Mouse (Mus musculus) forebrain, embryonic 14.5 days (tissue): Measurements from ENCODE around the gene Gm17662. TPM values are rescaled to one million over a fixed set of nuclear protein-coding genes. Genes with fewer than 3 reads are reported as not detected.

ENCODE experiments used
- ATAC-seq: fragments of 200-750 bp; cut with Nextera tagmentation; 2 replicates; pipeline ENCODE4 v1.8.0; 2017; ENCODE audit warnings: mild to moderate bottlenecking, moderate library complexity
- DNase-seq: peaks from one replicate; pipeline ENCODE4 v3.0.0-alpha.2; 2015; ENCODE audit warnings: low spot score
- H3K27ac ChIP-seq: fragments of 300-500 bp; sonication (generic); 2 replicates; pipeline ENCODE4 v1.5.1; 2014; ENCODE audit warnings: low read depth, mild to moderate bottlenecking, control low read depth, low read length, moderate library complexity
- H3K27me3 ChIP-seq: fragments of 300-500 bp; sonication (generic); replicated peaks from 2 replicates; pipeline ENCODE4 v1.6.1; 2014; ENCODE audit warnings: low read length, control low read depth, mixed read lengths; ENCODE audit not compliant: control insufficient read depth, insufficient read depth
- H3K36me3 ChIP-seq: fragments of 300-500 bp; sonication (generic); 2 replicates; pipeline ENCODE4 v1.6.1; 2014; ENCODE audit warnings: low read length, control low read depth; ENCODE audit not compliant: control insufficient read depth, insufficient read depth
- H3K4me1 ChIP-seq: fragments of 300-500 bp; sonication (generic); 2 replicates; pipeline ENCODE4 v1.6.1; 2014; ENCODE audit warnings: antibody characterized with exemption, low read length, control low read depth; ENCODE audit not compliant: control insufficient read depth, insufficient read depth
- H3K4me2 ChIP-seq: fragments of 300-500 bp; sonication (generic); 2 replicates; pipeline ENCODE4 v1.6.1; 2014; ENCODE audit warnings: mild to moderate bottlenecking, control low read depth, low read length
- H3K4me3 ChIP-seq: fragments of 300-500 bp; sonication (generic); 2 replicates; pipeline ENCODE4 v1.5.1; 2014; ENCODE audit warnings: low read depth, low read length, control low read depth
- H3K9ac ChIP-seq: fragments of 300-500 bp; sonication (generic); 2 replicates; pipeline ENCODE4 v1.6.1; 2014; ENCODE audit warnings: mild to moderate bottlenecking, low read length, control low read depth, moderate library complexity
- H3K9me3 ChIP-seq: fragments of 300-500 bp; sonication (generic); replicated peaks from 2 replicates; pipeline ENCODE4 v1.6.1; 2016; ENCODE audit warnings: low read length, control low read depth, mixed read lengths; ENCODE audit not compliant: control insufficient read depth
- WGBS: fragments of 180-500 bp; shearing (Covaris S2); extraction: QIAGEN DNeasy Blood & Tissue Kit; methylation state at CpG from one replicate; pipeline ENCODE4 v1.1.7; 2014; 5-methylcytosine and 5-hydroxymethylcytosine counted together
- polyA plus RNA-seq: library from polyadenylated mRNA; unstranded; fragments of >200 nt; fragmentation: Nextera tagmentation; extraction: Ambion mirVana; gene quantifications from 2 replicates; pipeline ENCODE4 v1.2.1, GENCODE M21; 2014

Gene Gm17662
- not detected in 2 replicates for polyA plus RNA-seq

- Histone ChIP-seq H3K9ac (no peak within 1 kb of the TSS), H3K36me3 (no peaks in the 10 kb centered on the region), H3K27ac (no peak within 1 kb of the TSS), H3K4me3 (no peak within 1 kb of the TSS), H3K4me2 (no peak within 1 kb of the TSS), H3K4me1 (no peaks in the 10 kb centered on the region), H3K27me3 (no peaks in the 10 kb centered on the region), H3K9me3 (no peaks in the 10 kb centered on the region)
- ATAC-seq (no peak), DNase-seq (no peak)
- WGBS, result 83% methylated on average over 1 of the region's 1 CpGs
Measured at GRCm38 (mm10) chr4:104857029-104857428, at the start of gene Gm17662. Gene Gm17662, plus strand, starts transcription at chr4:104857329.

- H3K9me3 ChIP-seq, result no peaks in the 10 kb centered on the region
- no peak for DNase-seq
- H3K4me1 ChIP-seq, result no peaks in the 10 kb centered on the region
- no peak for ATAC-seq
- H3K27ac ChIP-seq, result no peak overlapping the region
- no peak overlapping the region for H3K4me2 ChIP-seq
- no peaks in the 10 kb centered on the region for H3K36me3 ChIP-seq
- H3K9ac ChIP-seq, result no peak overlapping the region
- WGBS, result 73% methylated on average over 10 of the region's 10 CpGs
- H3K4me3 ChIP-seq, result no peak overlapping the region
- H3K27me3 ChIP-seq, result no peaks in the 10 kb centered on the region
Measured at GRCm38 (mm10) chr4:104810710-104811286, 46.3 kb upstream of the Gm17662 start.

- ATAC-seq (no peak), DNase-seq (no peak)
- H3K4me2 ChIP-seq, result no peak overlapping the region
- H3K9ac ChIP-seq, result no peak overlapping the region
- H3K4me3 ChIP-seq, result no peak overlapping the region
- no peaks in the 10 kb centered on the region for H3K9me3 ChIP-seq
- 56% methylated on average over 2 of the region's 2 CpGs for WGBS
- H3K27me3 ChIP-seq, result no peaks in the 10 kb centered on the region
- H3K4me1 ChIP-seq, result no peaks in the 10 kb centered on the region
- H3K27ac ChIP-seq, result no peak overlapping the region
- no peaks in the 10 kb centered on the region for H3K36me3 ChIP-seq
Measured at GRCm38 (mm10) chr4:104813617-104814016, 43.5 kb upstream of the Gm17662 start.

GRCm38 (mm10) chr4:104816519-104817232 is 40.5 kb upstream of the Gm17662 start:
- no peak for DNase-seq
- WGBS, result 84% methylated on average over 4 of the region's 4 CpGs
- H3K9me3 ChIP-seq, result no peaks in the 10 kb centered on the region

GRCm38 (mm10) chr4:104817509-104817908 is 39.6 kb upstream of the Gm17662 start:
- ATAC-seq (no peak), DNase-seq (no peak)
- Histone ChIP-seq H3K36me3 (no peaks in the 10 kb centered on the region), H3K4me3 (no peak overlapping the region), H3K9ac (no peak overlapping the region), H3K9me3 (no peaks in the 10 kb centered on the region), H3K27me3 (no peaks in the 10 kb centered on the region), H3K4me1 (no peaks in the 10 kb centered on the region), H3K4me2 (no peak overlapping the region), H3K27ac (no peak overlapping the region)
- WGBS, result 75% methylated on average over 2 of the region's 2 CpGs

More at GRCm38 (mm10) chr4:104816519-104817232, 40.5 kb upstream of the Gm17662 start:
- no peaks in the 10 kb centered on the region for H3K4me1 ChIP-seq
- no peak overlapping the region for H3K4me2 ChIP-seq
- no peak for ATAC-seq
- H3K27me3 ChIP-seq, result no peaks in the 10 kb centered on the region
- no peak overlapping the region for H3K4me3 ChIP-seq
- no peak overlapping the region for H3K9ac ChIP-seq
- no peaks in the 10 kb centered on the region for H3K36me3 ChIP-seq
- no peak overlapping the region for H3K27ac ChIP-seq

- 64% methylated on average over 4 of the region's 4 CpGs for whole genome bisulfite sequencing
- Histone ChIP-seq H3K27ac (no peak overlapping the region), H3K4me2 (no peak overlapping the region), H3K4me3 (no peak overlapping the region), H3K27me3 (no peaks in the 10 kb centered on the region), H3K36me3 (no peaks in the 10 kb centered on the region), H3K9me3 (no peaks in the 10 kb centered on the region), H3K9ac (no peak overlapping the region), H3K4me1 (no peaks in the 10 kb centered on the region)
- DNase-seq, result no peak
- ATAC-seq, result no peak
Measured at GRCm38 (mm10) chr4:104818986-104819385, 38.1 kb upstream of the Gm17662 start.

GRCm38 (mm10) chr4:104819891-104820290 is 37.2 kb upstream of the Gm17662 start:
- no peak for ATAC-seq

GRCm38 (mm10) chr4:104823597-104824101 is 33.5 kb upstream of the Gm17662 start:
- no peaks in the 10 kb centered on the region for H3K4me1 ChIP-seq
- no peak overlapping the region for H3K4me2 ChIP-seq
- no peaks in the 10 kb centered on the region for H3K9me3 ChIP-seq
- H3K9ac ChIP-seq, result no peak overlapping the region
- no peaks in the 10 kb centered on the region for H3K27me3 ChIP-seq
- H3K36me3 ChIP-seq, result no peaks in the 10 kb centered on the region
- ATAC-seq (no peak), DNase-seq (no peak)
- no peak overlapping the region for H3K27ac ChIP-seq
- 94% methylated on average over 4 of the region's 4 CpGs for WGBS
- H3K4me3 ChIP-seq, result no peak overlapping the region

More at GRCm38 (mm10) chr4:104819891-104820290, 37.2 kb upstream of the Gm17662 start:
- no peaks in the 10 kb centered on the region for H3K27me3 ChIP-seq
- no peak overlapping the region for H3K4me2 ChIP-seq
- DNase-seq, result no peak
- no peak overlapping the region for H3K27ac ChIP-seq
- H3K9me3 ChIP-seq, result no peaks in the 10 kb centered on the region
- no peak overlapping the region for H3K9ac ChIP-seq
- no peak overlapping the region for H3K4me3 ChIP-seq
- no peaks in the 10 kb centered on the region for H3K36me3 ChIP-seq
- WGBS, result 73% methylated on average over 4 of the region's 4 CpGs
- no peaks in the 10 kb centered on the region for H3K4me1 ChIP-seq
